Mouse (Mus musculus) lung, embryonic 15.5 days (tissue): Measurements from ENCODE around the gene Clcn1. TPM values are rescaled to one million over a fixed set of nuclear protein-coding genes. Genes with fewer than 3 reads are reported as not detected.

ENCODE experiments used
- ATAC-seq: fragments of 200-750 bp; cut with Nextera tagmentation; 2 replicates; pipeline ENCODE4 v1.8.0; 2017; ENCODE audit warnings: moderate number of reproducible peaks, borderline replicate concordance; ENCODE audit not compliant: low FRiP score, low TSS enrichment; ENCODE audit errors: extremely low read depth
- H3K27ac ChIP-seq: fragments of 300-500 bp; sonication (generic); 2 replicates; pipeline ENCODE4 v1.5.1; 2015; ENCODE audit warnings: moderate library complexity, mild to moderate bottlenecking, inconsistent platforms
- H3K27me3 ChIP-seq: fragments of 300-500 bp; sonication (generic); 2 replicates; pipeline ENCODE4 v1.6.1; 2015; ENCODE audit warnings: inconsistent platforms
- H3K36me3 ChIP-seq: fragments of 300-500 bp; sonication (generic); 2 replicates; pipeline ENCODE4 v1.6.1; 2015; ENCODE audit warnings: inconsistent platforms
- H3K4me1 ChIP-seq: fragments of 300-500 bp; sonication (generic); 2 replicates; pipeline ENCODE4 v1.6.1; 2015; ENCODE audit warnings: inconsistent platforms
- H3K4me2 ChIP-seq: fragments of 300-500 bp; sonication (generic); 2 replicates; pipeline ENCODE4 v1.6.1; 2015; ENCODE audit warnings: inconsistent platforms, mild to moderate bottlenecking, moderate library complexity
- H3K4me3 ChIP-seq: fragments of 300-500 bp; sonication (generic); 2 replicates; pipeline ENCODE4 v1.5.1; 2015; ENCODE audit warnings: mild to moderate bottlenecking, inconsistent platforms
- H3K9ac ChIP-seq: fragments of 300-500 bp; sonication (generic); 2 replicates; pipeline ENCODE4 v1.6.1; 2015; ENCODE audit warnings: inconsistent platforms
- H3K9me3 ChIP-seq: fragments of 300-500 bp; sonication (generic); 2 replicates; pipeline ENCODE4 v1.6.1; 2016; ENCODE audit warnings: inconsistent platforms
- WGBS: fragments of 180-500 bp; shearing (Covaris S2); methylation state at CpG from one replicate; pipeline ENCODE4 v1.1.7; 2015; 5-methylcytosine and 5-hydroxymethylcytosine counted together
- polyA plus RNA-seq: library from polyadenylated mRNA; unstranded; fragments of >200 nt; fragmentation: Nextera tagmentation; extraction: Ambion mirVana; gene quantifications from 2 replicates; pipeline ENCODE4 v1.2.1, GENCODE M21; 2015

Gene Clcn1
- polyA plus RNA-seq, 1 experiment from 2014 or later = 0.24 TPM

DNA sequence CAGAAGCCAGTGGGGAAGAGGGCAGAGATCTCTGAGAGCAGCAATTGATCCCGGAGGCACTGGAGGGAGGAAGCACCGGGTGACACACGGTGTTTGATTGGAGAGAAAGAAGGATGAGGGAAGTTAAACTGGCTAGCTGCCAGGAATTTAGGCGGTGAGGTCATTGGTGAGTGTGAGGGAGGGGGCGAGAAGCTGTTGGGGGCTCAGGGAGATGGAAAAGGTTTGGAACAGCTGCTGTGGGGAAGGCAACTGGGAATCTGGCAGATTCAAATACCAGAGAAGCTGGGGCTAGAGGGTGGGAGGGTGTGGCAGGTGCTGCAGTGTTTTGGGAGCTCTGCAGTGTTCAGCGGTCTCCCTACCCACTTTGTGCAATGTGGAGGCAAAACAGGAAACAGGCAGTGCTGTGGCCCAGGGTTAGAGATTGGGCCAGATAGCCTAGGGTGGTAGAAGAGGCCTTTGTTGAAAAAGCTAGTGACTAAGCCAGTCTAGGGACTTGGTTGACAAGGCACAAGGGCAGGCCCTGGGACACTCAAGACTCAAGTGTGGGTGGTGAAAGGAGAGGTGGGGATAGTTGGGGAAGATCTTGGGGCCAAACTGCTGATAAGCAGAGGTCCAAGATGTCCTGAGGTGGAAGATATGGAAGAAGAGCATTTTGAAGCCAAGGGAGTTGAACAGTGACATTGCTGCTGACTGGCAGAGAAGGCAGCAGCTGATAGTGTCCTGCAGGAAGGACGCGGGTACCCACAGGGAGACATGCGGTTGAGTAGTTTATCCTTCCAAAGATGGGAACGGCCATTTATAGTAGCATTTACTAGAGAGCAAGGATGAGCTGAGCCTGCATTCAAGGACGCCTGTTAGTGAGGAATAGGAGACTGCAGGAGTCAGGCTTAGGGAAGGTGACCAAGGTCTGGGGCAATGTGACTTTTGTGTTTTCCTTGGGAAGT is 67.9 kb downstream of the Clcn1 start:
- Histone ChIP-seq H3K27me3 (no peaks in the 10 kb centered on the region), H3K27ac (no peak overlapping the region), H3K4me3 (peak overlapping the region; percentile 75; the same call in 1 of the 2 replicates), H3K9ac (no peak overlapping the region), H3K4me1 (peaks cover 81% of the 10 kb centered on the region), H3K9me3 (no peaks in the 10 kb centered on the region), H3K36me3 (peaks cover 56% of the 10 kb centered on the region), H3K4me2 (peak overlapping the region; percentile 84)
- ATAC-seq = no peak
- 44% methylated on average over 11 of the region's 11 CpGs for WGBS

DNA sequence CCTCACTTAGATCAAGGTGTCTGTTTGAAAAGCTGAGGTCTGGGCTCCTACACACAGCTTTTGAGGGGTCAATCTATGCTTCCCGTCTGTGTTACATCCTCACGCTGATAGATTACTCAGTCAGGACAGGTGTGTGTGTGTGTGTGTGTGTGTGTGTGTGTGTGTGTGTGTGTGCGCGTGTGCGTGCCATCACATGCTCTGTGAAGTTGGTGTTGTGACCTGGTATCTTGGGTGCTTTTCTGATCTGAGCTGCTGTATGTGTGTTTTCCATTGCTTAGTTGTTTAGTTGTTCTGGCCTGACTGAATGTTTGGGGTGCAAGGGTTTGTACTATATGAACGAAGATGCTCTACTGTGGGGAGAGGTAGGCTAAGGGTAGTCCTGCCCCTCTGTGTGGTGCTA is 68.9 kb downstream of the Clcn1 start:
- no peaks in the 10 kb centered on the region for H3K27me3 ChIP-seq
- H3K4me2 ChIP-seq = 0 out of 2 replicates have a peak overlapping the region, but pooled peaks have one; percentile 84
- peaks cover 66% of the 10 kb centered on the region for H3K36me3 ChIP-seq
- peaks cover 86% of the 10 kb centered on the region for H3K4me1 ChIP-seq
- H3K4me3 ChIP-seq = no peak overlapping the region
- no peaks in the 10 kb centered on the region for H3K9me3 ChIP-seq
- H3K27ac ChIP-seq = no peak overlapping the region
- WGBS = 89% methylated on average over 6 of the region's 6 CpGs
- no peak for ATAC-seq
- H3K9ac ChIP-seq = no peak overlapping the region

DNA sequence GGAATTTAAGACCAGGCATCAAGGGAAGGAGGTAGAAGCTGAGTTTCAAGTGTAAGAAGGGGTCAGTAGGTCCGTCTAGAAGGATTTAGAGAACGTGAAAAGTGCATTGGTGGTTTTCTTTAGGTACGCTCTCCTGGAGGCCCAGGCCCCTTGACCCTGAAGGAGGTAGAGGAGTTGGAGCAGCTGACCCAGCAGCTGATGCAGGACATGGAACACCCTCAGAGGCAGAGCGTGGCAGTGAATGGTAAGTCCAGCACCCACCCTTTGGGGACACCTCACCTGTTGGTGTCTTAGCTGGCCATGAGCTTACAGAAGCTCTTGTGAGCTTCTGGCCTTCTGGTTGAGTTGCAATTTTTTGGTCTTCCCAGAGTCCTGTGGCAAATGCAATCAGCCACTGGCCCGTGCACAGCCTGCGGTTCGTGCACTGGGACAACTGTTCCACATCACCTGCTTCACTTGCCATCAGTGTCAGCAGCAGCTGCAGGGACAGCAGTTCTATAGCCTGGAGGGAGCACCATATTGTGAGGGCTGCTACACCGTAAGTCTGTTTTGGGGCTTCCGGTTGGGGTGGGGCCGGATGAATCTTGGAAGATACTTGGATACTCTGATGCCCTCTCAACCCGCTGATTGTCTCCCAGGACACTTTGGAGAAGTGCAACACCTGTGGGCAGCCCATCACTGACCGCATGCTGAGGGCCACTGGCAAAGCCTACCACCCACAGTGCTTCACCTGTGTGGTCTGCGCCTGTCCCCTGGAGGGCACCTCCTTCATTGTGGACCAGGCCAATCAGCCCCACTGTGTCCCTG is 69.5 kb downstream of the Clcn1 start:
- Histone ChIP-seq H3K9ac (no peak overlapping the region), H3K27ac (no peak overlapping the region), H3K27me3 (no peaks in the 10 kb centered on the region), H3K4me3 (no peak overlapping the region), H3K4me2 (no peak overlapping the region), H3K4me1 (peaks cover 82% of the 10 kb centered on the region), H3K9me3 (no peaks in the 10 kb centered on the region), H3K36me3 (peaks cover 69% of the 10 kb centered on the region)
- ATAC-seq = no peak
- 91% methylated on average over 13 of the region's 13 CpGs for WGBS

- Histone ChIP-seq H3K4me1 (peaks cover 80% of the 10 kb centered on the region), H3K27ac (no peak overlapping the region), H3K27me3 (no peaks in the 10 kb centered on the region), H3K4me2 (no peak overlapping the region), H3K9me3 (no peaks in the 10 kb centered on the region), H3K9ac (no peak overlapping the region), H3K36me3 (peaks cover 63% of the 10 kb centered on the region), H3K4me3 (no peak overlapping the region)
- no peak for ATAC-seq
- 84% methylated on average over 5 of the region's 5 CpGs for WGBS
Observed at GRCm38 (mm10) chr6:42356913-42357312, 70.4 kb downstream of the Clcn1 start.

- no peak overlapping the region for H3K9ac ChIP-seq
- H3K36me3 ChIP-seq = peaks cover 63% of the 10 kb centered on the region
Observed at GRCm38 (mm10) chr6:42357901-42358300, 71.4 kb downstream of the Clcn1 start.

DNA sequence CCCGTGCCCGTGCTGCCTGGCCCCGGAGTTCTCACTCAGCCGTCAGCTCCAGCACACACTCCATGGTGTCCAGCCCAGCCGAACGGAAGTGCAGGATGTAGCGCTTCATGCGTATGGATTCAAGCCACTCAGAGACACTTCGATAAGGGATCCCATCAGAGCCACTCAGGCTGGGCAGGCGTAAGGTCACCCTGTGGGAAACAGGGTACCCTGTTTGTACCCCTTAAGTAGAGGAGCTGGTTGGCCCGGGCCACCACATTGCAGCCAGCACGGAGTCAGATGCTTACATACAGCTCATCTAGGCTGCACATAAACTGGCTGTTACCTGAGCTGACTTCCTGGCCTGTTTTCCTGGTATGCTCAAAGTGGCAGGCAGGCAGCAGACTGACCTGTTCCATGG is 72.4 kb downstream of the Clcn1 start:
- Histone ChIP-seq H3K4me1 (peaks cover 74% of the 10 kb centered on the region), H3K27me3 (no peaks in the 10 kb centered on the region), H3K9me3 (no peaks in the 10 kb centered on the region), H3K9ac (no peak overlapping the region), H3K36me3 (peaks cover 63% of the 10 kb centered on the region), H3K27ac (peak overlapping the region; percentile 46), H3K4me2 (no peak overlapping the region), H3K4me3 (no peak overlapping the region)
- no peak for ATAC-seq
- WGBS = 71% methylated on average over 12 of the region's 12 CpGs

More at GRCm38 (mm10) chr6:42357901-42358300, 71.4 kb downstream of the Clcn1 start:
- Histone ChIP-seq H3K27me3 (no peaks in the 10 kb centered on the region), H3K27ac (0 out of 2 replicates have a peak overlapping the region, but pooled peaks have one; percentile 6), H3K4me1 (peaks cover 80% of the 10 kb centered on the region), H3K4me2 (no peak overlapping the region), H3K9me3 (no peaks in the 10 kb centered on the region), H3K4me3 (no peak overlapping the region)
- ATAC-seq = no peak
- 32% methylated on average over 6 of the region's 6 CpGs for WGBS

- H3K9ac ChIP-seq = no peak overlapping the region
- 49% methylated on average over 9 of the region's 9 CpGs for WGBS
- H3K36me3 ChIP-seq = peaks cover 61% of the 10 kb centered on the region
- no peak for ATAC-seq
- H3K27ac ChIP-seq = peak overlapping the region; percentile 46
- no peak overlapping the region for H3K4me2 ChIP-seq
- no peaks in the 10 kb centered on the region for H3K27me3 ChIP-seq
- H3K4me1 ChIP-seq = peaks cover 70% of the 10 kb centered on the region
- H3K9me3 ChIP-seq = no peaks in the 10 kb centered on the region
- no peak overlapping the region for H3K4me3 ChIP-seq
Observed at GRCm38 (mm10) chr6:42359364-42360147, 73.1 kb downstream of the Clcn1 start.

- Histone ChIP-seq H3K36me3 (peaks cover 56% of the 10 kb centered on the region), H3K4me2 (no peak overlapping the region), H3K4me1 (peaks cover 65% of the 10 kb centered on the region), H3K9me3 (no peaks in the 10 kb centered on the region), H3K27ac (peak overlapping the region; percentile 46; the same call in 1 of the 2 replicates), H3K27me3 (no peaks in the 10 kb centered on the region), H3K4me3 (no peak overlapping the region), H3K9ac (no peak overlapping the region)
- no peak for ATAC-seq
- WGBS = 83% methylated on average over 6 of the region's 6 CpGs
Observed at GRCm38 (mm10) chr6:42360231-42360840, 73.9 kb downstream of the Clcn1 start.

- H3K9me3 ChIP-seq = no peaks in the 10 kb centered on the region
- peaks cover 57% of the 10 kb centered on the region for H3K4me1 ChIP-seq
- H3K4me2 ChIP-seq = no peak overlapping the region
- peak overlapping the region; percentile 71; the same call in 1 of the 2 replicates for H3K27ac ChIP-seq
- ATAC-seq = no peak
- 84% methylated on average over 13 of the region's 13 CpGs for WGBS
- no peak overlapping the region for H3K9ac ChIP-seq
- no peaks in the 10 kb centered on the region for H3K27me3 ChIP-seq
- H3K4me3 ChIP-seq = no peak overlapping the region
- peaks cover 47% of the 10 kb centered on the region for H3K36me3 ChIP-seq
Observed at GRCm38 (mm10) chr6:42361041-42361895, 74.8 kb downstream of the Clcn1 start.

- WGBS = 46% methylated on average over 1 of the region's 1 CpGs
- Histone ChIP-seq H3K4me3 (no peak overlapping the region), H3K36me3 (peaks cover 39% of the 10 kb centered on the region), H3K9me3 (no peaks in the 10 kb centered on the region), H3K27me3 (no peaks in the 10 kb centered on the region), H3K27ac (peak overlapping the region; percentile 71), H3K4me2 (no peak overlapping the region), H3K4me1 (peaks cover 49% of the 10 kb centered on the region), H3K9ac (no peak overlapping the region)
- no peak for ATAC-seq
Observed at GRCm38 (mm10) chr6:42362074-42362473, 75.6 kb downstream of the Clcn1 start.
